Mouse (Mus musculus): ENCODE data around the gene Pamr1.

- no peak for TF ChIP-seq CTCF (IDR thresholded peaks at IDR 0.05; ENCODE audit: control insufficient read depth, insufficient read depth, insufficient read length)
- TF ChIP-seq MYOD1 (IDR thresholded peaks at IDR 0.05; ENCODE audit: control insufficient read depth, insufficient read length, low read depth) = no peak
- TF ChIP-seq CEBPB (IDR thresholded peaks at IDR 0.05; ENCODE audit: low read depth) = no peak
- no peak for TF ChIP-seq USF1 (IDR thresholded peaks at IDR 0.05; ENCODE audit: low read depth)
Observed at GRCm38 (mm10) chr2:102508154-102508553, 41.7 kb upstream of the Pamr1 start.
